26 mouse cellular contexts compared by ENCODE assay signal in genomic region chr15:99768761-99769160, GRCm38 (mm10). TPM values are rescaled to one million over a fixed set of nuclear protein-coding genes. Genes with fewer than 3 reads are reported as not detected.
DNase-seq lines count a peak whose midpoint lies in the region; ATAC-seq lines count a peak whose summit lies in the region.
"Had no signal": no experiment of that assay in that cellular context is flagged by ENCODE, and none has a peak within 500 bp of the region (broad histone marks: within the 10 kb centered on the region; RNA-seq: fewer than 3 reads in every experiment).

No protein-coding gene starts in this region.

- no peak for ATAC-seq in kidney, embryonic 16.5 days (ENCODE audit: low FRiP score, low TSS enrichment)
- ATAC-seq in kidney, embryonic 15.5 days (replicated peaks; ENCODE audit: low FRiP score): no peak
- ATAC-seq: activated CD4-positive, CD25-positive, alpha-beta regulatory T cell, adult 4 months; CD4-positive, CD25-positive, alpha-beta regulatory T cell, adult 4 months; forebrain, embryonic 14.5 days; forebrain, embryonic 16.5 days; Patski had no signal

- no peaks in the 10 kb centered on the region for H3K27me3 ChIP-seq in kidney, embryonic 16.5 days (ENCODE audit: insufficient read depth, low read length)
- no peaks in the 10 kb centered on the region for H3K27me3 ChIP-seq in kidney, embryonic 15.5 days
- H3K27me3 ChIP-seq: CH12.LX; embryonic facial prominence, embryonic 12.5 days; forebrain, embryonic 12.5 days; Patski had no signal

- H3K9ac ChIP-seq in kidney, embryonic 16.5 days (replicated peaks; ENCODE audit: low read length): no peak overlapping the region
- H3K9ac ChIP-seq in kidney, embryonic 15.5 days: no peak overlapping the region
- H3K9ac ChIP-seq: embryonic facial prominence, embryonic 12.5 days; forebrain, embryonic 12.5 days had no signal

- H3K4me2 ChIP-seq in kidney, embryonic 16.5 days (replicated peaks; ENCODE audit: low read depth, low read length): no peak overlapping the region
- no peak overlapping the region for H3K4me2 ChIP-seq in kidney, embryonic 15.5 days
- H3K4me2 ChIP-seq: embryonic facial prominence, embryonic 12.5 days; forebrain, embryonic 12.5 days had no signal

- H3K4me3 ChIP-seq in kidney, embryonic 16.5 days (ENCODE audit: low read length): no peak overlapping the region
- H3K4me3 ChIP-seq in kidney, embryonic 15.5 days (replicated peaks): no peak overlapping the region
- H3K4me3 ChIP-seq: embryonic facial prominence, embryonic 10.5 days; embryonic facial prominence, embryonic 12.5 days; forebrain, embryonic 10.5 days; forebrain, embryonic 12.5 days had no signal

- no peak overlapping the region for H3K27ac ChIP-seq in kidney, embryonic 16.5 days (ENCODE audit: low read length)
- no peak overlapping the region for H3K27ac ChIP-seq in kidney, embryonic 15.5 days
- H3K27ac ChIP-seq: embryonic facial prominence, embryonic 10.5 days; embryonic facial prominence, embryonic 12.5 days; forebrain, embryonic 10.5 days; forebrain, embryonic 12.5 days had no signal

- no peaks in the 10 kb centered on the region for H3K36me3 ChIP-seq in kidney, embryonic 16.5 days (ENCODE audit: insufficient read depth, low read length)
- H3K36me3 ChIP-seq in kidney, embryonic 15.5 days: peaks cover 11% of the 10 kb centered on the region; the same call in 1 of the 2 replicates
- H3K36me3 ChIP-seq: G1E had no signal

- DNase-seq in kidney, adult 11 months: peak; percentile 20
- peak; percentile 40 for DNase-seq in kidney, adult 9 months
- peak; percentile 54 for DNase-seq in fat pad, adult 2 months (ENCODE audit: extremely low read depth, low read depth, low spot score)
- no peak for DNase-seq in frontal cortex, postnatal 10 days (ENCODE audit: low spot score in 2 of 2)
- DNase-seq: adrenal gland, adult 8-10 months; adrenal gland, postnatal 14 days; adrenal gland, postnatal 36 days; B cell, adult 2 months; cerebellum, adult 11-12 months; cerebellum, adult 2 months; cerebellum, adult 9-10 months; cerebellum, postnatal 10 days; cerebellum, postnatal 25 days had no signal

- peaks cover 33% of the 10 kb centered on the region for H3K4me1 ChIP-seq in kidney, embryonic 16.5 days (ENCODE audit: insufficient read depth, low read length)
- H3K4me1 ChIP-seq in kidney, embryonic 15.5 days: peaks cover 26% of the 10 kb centered on the region

- WGBS in kidney, embryonic 16.5 days: 82% methylated on average over 1 of the region's 1 CpGs
- 69% methylated on average over 1 of the region's 1 CpGs for WGBS in kidney, embryonic 15.5 days

- no peaks in the 10 kb centered on the region for H3K9me3 ChIP-seq in kidney, embryonic 16.5 days (ENCODE audit: low read length)
- H3K9me3 ChIP-seq in kidney, embryonic 15.5 days (replicated peaks): no peaks in the 10 kb centered on the region
- H3K9me3 ChIP-seq: embryonic facial prominence, embryonic 10.5 days; embryonic facial prominence, embryonic 12.5 days; forebrain, embryonic 10.5 days; forebrain, embryonic 12.5 days; G1E had no signal

RNA-seq across cellular contexts. Expression of gene Cers5, which starts 3.9 kb away (rescaled TPM):
- polyA plus RNA-seq in kidney, embryonic 16.5 days (2015; fragmentation: Nextera tagmentation; extraction: Ambion mirVana): 86.2 and 87.2 TPM in 2 replicates
- 79.9 and 81.6 TPM in 2 replicates for polyA plus RNA-seq in kidney, embryonic 15.5 days (2015; fragmentation: Nextera tagmentation; extraction: Ambion mirVana)

RNA-seq across cellular contexts. Expression of gene Cox14, which starts 43.3 kb away (rescaled TPM):
- polyA plus RNA-seq in kidney, embryonic 16.5 days (2015; fragmentation: Nextera tagmentation; extraction: Ambion mirVana): 193 and 197 TPM in 2 replicates
- polyA plus RNA-seq in kidney, embryonic 15.5 days (2015; fragmentation: Nextera tagmentation; extraction: Ambion mirVana): 184 and 185 TPM in 2 replicates

RNA-seq across cellular contexts. Expression of gene Gpd1, which starts 51.4 kb away (rescaled TPM):
- polyA plus RNA-seq in kidney, embryonic 16.5 days (2015; fragmentation: Nextera tagmentation; extraction: Ambion mirVana): 45.4 and 46.1 TPM in 2 replicates
- 23.0 and 28.5 TPM in 2 replicates for polyA plus RNA-seq in kidney, embryonic 15.5 days (2015; fragmentation: Nextera tagmentation; extraction: Ambion mirVana)
- polyA plus RNA-seq: G1E had no signal

Comparison
In these comparisons a context has a peak if more than half of its experiments do, and no peak if none do; other contexts are left out.
1. DNase-seq: peak in kidney, adult 11 months (single experiment), kidney, adult 9 months (single experiment) and fat pad, adult 2 months (single experiment); none in frontal cortex, postnatal 10 days (0 of 2).